Mouse (Mus musculus): Measurements from ENCODE around the gene Fam118b.

The Fam118b gene

GRCm38 (mm10) chr9:35192983-35193542 is 74.5 kb downstream of the Fam118b start:
- no peak for DNase-seq

- peak; percentile 76 for DNase-seq
These were observed 78.9 kb downstream of the Fam118b start for GRCm38 (mm10) chr9:35188700-35189099.

- DNase-seq: peak; percentile 31
These were observed 80.2 kb downstream of the Fam118b start for GRCm38 (mm10) chr9:35187351-35187903.

GRCm38 (mm10) chr9:35186430-35186829 is 81.2 kb downstream of the Fam118b start:
- no peak for DNase-seq

GRCm38 (mm10) chr9:35183359-35183758 is 84.2 kb downstream of the Fam118b start:
- DNase-seq: no peak

GRCm38 (mm10) chr9:35182832-35183231 is 84.8 kb downstream of the Fam118b start:
- DNase-seq: no peak

GRCm38 (mm10) chr9:35176124-35176659 is 91.4 kb downstream of the Fam118b start:
- DNase-seq: no peak

- DNase-seq: peak; percentile 97
These were observed 92.1 kb downstream of the Fam118b start, which contains the start of gene Dcps for GRCm38 (mm10) chr9:35175251-35176123. Gene Dcps, minus strand, starts transcription at chr9:35176061.

GRCm38 (mm10) chr9:35173331-35173730 is 94.3 kb downstream of the Fam118b start:
- DNase-seq: no peak

GRCm38 (mm10) chr9:35170071-35170470 is 97.5 kb downstream of the Fam118b start:
- DNase-seq: no peak
